Mouse (Mus musculus) CH12.LX (cell line): ENCODE data around the gene Dhrs1. TPM values are rescaled to one million over a fixed set of nuclear protein-coding genes. Genes with fewer than 3 reads are reported as not detected.

ENCODE experiments used
- DNase-seq: peaks from one replicate; pipeline ENCODE4 v3.0.0-alpha.2; 2013; ENCODE audit errors: extremely low read depth
- H3K27ac ChIP-seq: 2 replicates; pipeline ENCODE4 v1.5.1; 2012; ENCODE audit warnings: low read depth, mild to moderate bottlenecking, control low read depth, moderate library complexity; ENCODE audit not compliant: insufficient read depth
- H3K27me3 ChIP-seq: replicated peaks from 2 replicates; pipeline ENCODE3; 2012; ENCODE audit warnings: inconsistent platforms
- H3K36me3 ChIP-seq, 2 experiments: replicated peaks in 1 of 2; 2 replicates each; pipeline versions ENCODE3 to v1.6.1; 2012; ENCODE audit warnings: inconsistent platforms in 1 of 2, low read length in 1 of 2, mild to moderate bottlenecking in 1 of 2, mixed read lengths in 1 of 2, moderate library complexity in 1 of 2; ENCODE audit not compliant: control insufficient read depth in 1 of 2, insufficient read depth in 1 of 2
- H3K4me1 ChIP-seq, 2 experiments: 2 replicates each; pipeline ENCODE4 v1.6.1; 2012; ENCODE audit warnings: inconsistent platforms in 1 of 2, moderate library complexity in 1 of 2; ENCODE audit not compliant: insufficient read depth in 2 of 2, control insufficient read depth in 1 of 2
- H3K4me2 ChIP-seq: 2 replicates; pipeline ENCODE4 v1.6.1; 2012; ENCODE audit warnings: low read depth, mild to moderate bottlenecking, control low read depth; ENCODE audit not compliant: poor library complexity, insufficient read depth, severe bottlenecking
- H3K4me3 ChIP-seq, 3 experiments: fragments of 150-350 bp in 1 of 3; sonication (generic) in 1 of 3; replicated peaks in 1 of 3; 2 replicates each; pipeline versions ENCODE3 to v1.5.1; 2011 to 2012; ENCODE audit warnings: low read depth in 2 of 3, low read length in 2 of 3, mild to moderate bottlenecking in 2 of 3, moderate library complexity in 2 of 3, control low read depth in 1 of 3, improper control_type of control experiment in 1 of 3, inconsistent platforms in 1 of 3, mixed read lengths in 1 of 3; ENCODE audit not compliant: poor library complexity in 1 of 3
- H3K79me2 ChIP-seq: replicated peaks from 2 replicates; pipeline ENCODE4 v1.6.1; 2012; ENCODE audit warnings: mild to moderate bottlenecking, moderate library complexity; ENCODE audit not compliant: control insufficient read depth, poor library complexity, insufficient read depth, severe bottlenecking; ENCODE audit errors: extremely low read depth
- H3K9ac ChIP-seq: 2 replicates; pipeline ENCODE4 v1.6.1; 2012; ENCODE audit warnings: low read depth, mild to moderate bottlenecking, control low read depth, moderate library complexity; ENCODE audit not compliant: insufficient read depth
- H3K9me3 ChIP-seq: replicated peaks from 2 replicates; pipeline ENCODE3; 2012; ENCODE audit warnings: low read length, inconsistent platforms, mixed read lengths
- CHD2 ChIP-seq: IDR thresholded peaks from 2 replicates; pipeline ENCODE4 v1.6.1; 2011; ENCODE audit warnings: low read length, improper control_type of control experiment
- CTCF ChIP-seq, 2 experiments: IDR thresholded peaks in 1 of 2; conservative IDR thresholded peaks in 1 of 2; 2 replicates each; pipeline ENCODE4 v1.5.1; 2011 to 2012; ENCODE audit warnings: low read depth in 2 of 2, low read length in 2 of 2, improper control_type of control experiment in 1 of 2, inconsistent platforms in 1 of 2, mild to moderate bottlenecking in 1 of 2, moderate library complexity in 1 of 2
- E2F4 ChIP-seq: IDR thresholded peaks from 2 replicates; pipeline ENCODE4 v1.6.1; 2011; ENCODE audit warnings: low read depth, low read length, improper control_type of control experiment; ENCODE audit not compliant: insufficient replicate concordance
- GABPA ChIP-seq: IDR thresholded peaks from 2 replicates; pipeline ENCODE4 v1.6.1; 2012; ENCODE audit warnings: low read depth, low read length, improper control_type of control experiment, inconsistent platforms; ENCODE audit not compliant: insufficient replicate concordance
- JUN ChIP-seq: IDR thresholded peaks from 2 replicates; pipeline ENCODE4 v1.6.1; 2011; ENCODE audit warnings: low read depth, mild to moderate bottlenecking, low read length, improper control_type of control experiment, moderate library complexity; ENCODE audit not compliant: insufficient read depth
- MAFK ChIP-seq: IDR thresholded peaks from 2 replicates; pipeline ENCODE4 v1.6.1; 2011; ENCODE audit warnings: low read length, improper control_type of control experiment; ENCODE audit not compliant: insufficient replicate concordance
- MAX ChIP-seq: IDR thresholded peaks from 2 replicates; pipeline ENCODE4 v1.6.1; 2011; ENCODE audit warnings: low read length, improper control_type of control experiment
- MEF2A ChIP-seq: IDR thresholded peaks from 2 replicates; pipeline ENCODE4 v1.6.1; 2014; ENCODE audit warnings: low read depth, mild to moderate bottlenecking, inconsistent platforms, low read length, improper control_type of control experiment, borderline replicate concordance
- MXI1 ChIP-seq: IDR thresholded peaks from 2 replicates; pipeline ENCODE4 v1.6.1; 2011; ENCODE audit warnings: mild to moderate bottlenecking, low read depth, low read length, improper control_type of control experiment
- MYC ChIP-seq: IDR thresholded peaks from 2 replicates; pipeline ENCODE4 v1.6.1; 2011; ENCODE audit warnings: low read depth, mild to moderate bottlenecking, improper control_type of control experiment, low read length
- NELFE ChIP-seq: IDR thresholded peaks from 2 replicates; pipeline ENCODE4 v1.6.1; 2011; ENCODE audit warnings: low read depth, low read length, improper control_type of control experiment
- NRF1 ChIP-seq: IDR thresholded peaks from 2 replicates; pipeline ENCODE4 v1.6.1; 2014; ENCODE audit warnings: low read depth, mild to moderate bottlenecking, inconsistent platforms, low read length, improper control_type of control experiment, moderate library complexity
- PAX5 ChIP-seq: IDR thresholded peaks from 2 replicates; pipeline ENCODE4 v1.6.1; 2012; ENCODE audit warnings: low read length, inconsistent platforms, mixed read lengths
- POLR2A ChIP-seq: IDR thresholded peaks from 2 replicates; pipeline ENCODE4 v1.6.1; 2011; ENCODE audit warnings: low read depth, mild to moderate bottlenecking, improper control_type of control experiment, low read length
- POLR2AphosphoS2 ChIP-seq: IDR thresholded peaks from 2 replicates; pipeline ENCODE4 v1.6.1; 2011; ENCODE audit warnings: low read depth, low read length, improper control_type of control experiment
- RAD21 ChIP-seq: IDR thresholded peaks from 2 replicates; pipeline ENCODE4 v1.6.1; 2011; ENCODE audit warnings: low read depth, mild to moderate bottlenecking, low read length, improper control_type of control experiment, moderate library complexity
- SIN3A ChIP-seq: IDR thresholded peaks from 2 replicates; pipeline ENCODE4 v1.6.1; 2012; ENCODE audit warnings: low read length, improper control_type of control experiment, inconsistent platforms
- SMC3 ChIP-seq: IDR thresholded peaks from 2 replicates; pipeline ENCODE4 v1.6.1; 2011; ENCODE audit warnings: low read depth, low read length, improper control_type of control experiment
- UBTF ChIP-seq: IDR thresholded peaks from 2 replicates; pipeline ENCODE4 v1.6.1; 2012; ENCODE audit warnings: low read depth, mild to moderate bottlenecking, inconsistent platforms, low read length, improper control_type of control experiment, moderate library complexity
- USF2 ChIP-seq: conservative IDR thresholded peaks from 2 replicates; pipeline ENCODE4 v1.6.1; 2011; ENCODE audit warnings: low read depth, low read length, improper control_type of control experiment
- ZC3H11A ChIP-seq: IDR thresholded peaks from 2 replicates; pipeline ENCODE4 v1.6.1; 2012; ENCODE audit warnings: low read depth, mild to moderate bottlenecking, inconsistent platforms, low read length, improper control_type of control experiment
- ZKSCAN1 ChIP-seq: IDR thresholded peaks from 2 replicates; pipeline ENCODE4 v1.6.1; 2012; ENCODE audit warnings: low read depth, inconsistent platforms, low read length, improper control_type of control experiment, borderline replicate concordance
- ZMIZ1 ChIP-seq: IDR thresholded peaks from 2 replicates; pipeline ENCODE4 v1.6.1; 2012; ENCODE audit warnings: low read depth, mild to moderate bottlenecking, inconsistent platforms, low read length, improper control_type of control experiment
- ZNF384 ChIP-seq: IDR thresholded peaks from 2 replicates; pipeline ENCODE4 v1.6.1; 2012; ENCODE audit warnings: low read depth, low read length, improper control_type of control experiment, inconsistent platforms
- dilution Hi-C: fragments of 300-500 bp; cut with MboI; formaldehyde crosslinking; loops from 2 replicates; pipeline ENCODE4 v1.14.3; 2020; ENCODE audit warnings: low sequenced_read_pairs; ENCODE audit not compliant: extremely low pct_unique_long_range_greater_than_20kb, extremely low pct_ligation_motif_present
- in situ Hi-C: fragments of 300-500 bp; cut with MboI; formaldehyde crosslinking; loops from 3 replicates; pipeline ENCODE4 v1.14.3; 2019; ENCODE audit warnings: low sequenced_read_pairs, low pct_ligation_motif_present, low pct_unique_long_range_greater_than_20kb, mixed read lengths
- polyA plus RNA-seq: library from polyadenylated mRNA; unstranded; fragments of >175 nt; gene quantifications from 2 replicates; pipeline ENCODE4 v1.2.1, GENCODE M21; 2012; ENCODE audit warnings: low read depth; ENCODE audit not compliant: insufficient read length
- total RNA-seq, 2 experiments: library from RNA; depleted of rRNA; stranded (reverse); fragments of 300-350 nt in 1 of 2; fragments of >200 nt in 1 of 2; gene quantifications; 2 replicates each; pipeline ENCODE4 v1.2.3; 2012 to 2014

Dhrs1 gene
- total and polyA plus RNA-seq, 3 experiments: 26.1 to 34.1 (median 33.2) TPM

- Histone ChIP-seq H3K27ac (no peak overlapping the region), H3K4me1 (peaks cover 15 to 45% of the 10 kb centered on the region in 2 experiments)
Observed at GRCm38 (mm10) chr14:55723433-55723832, 22.1 kb downstream of the Dhrs1 start.

GRCm38 (mm10) chr14:55722438-55722945, 23.0 kb downstream of the Dhrs1 start:
- in situ Hi-C loops (no loop called here), dilution Hi-C loops (no loop called here)
- TF ChIP-seq ZC3H11A (no peak), POLR2A (no peak), MYC (no peak), SIN3A (no peak), ZMIZ1 (no peak), E2F4 (no peak), RAD21 (no peak), MAX (no peak), CHD2 (no peak), UBTF (no peak), MAFK (no peak), CTCF (conservative IDR thresholded peaks at IDR 0.05 in 1 of 2, IDR thresholded peaks at IDR 0.05 in 1 of 2; ENCODE audit: low read depth in 2 of 2, low read length in 2 of 2) (no peak), POLR2AphosphoS2 (no peak), MEF2A (no peak), USF2 (no peak), NRF1 (no peak)
- H3K4me3 ChIP-seq: peak overlapping the region; percentile 44 to 84 (median 65)
- H3K36me3 ChIP-seq: peaks cover 23 to 32% of the 10 kb centered on the region in 2 experiments
- H3K4me1 ChIP-seq: peaks cover 15 to 40% of the 10 kb centered on the region in 2 experiments
- no peak for DNase-seq
- H3K9me3 ChIP-seq: no peaks in the 10 kb centered on the region
- H3K27me3 ChIP-seq: peaks cover 18% of the 10 kb centered on the region
- peak overlapping the region; percentile 56; the same call in 1 of the 2 replicates for H3K9ac ChIP-seq
- no peak overlapping the region for H3K27ac ChIP-seq
- peak overlapping the region; percentile 46 for H3K4me2 ChIP-seq
- H3K79me2 ChIP-seq: no peaks in the 10 kb centered on the region

More at GRCm38 (mm10) chr14:55723433-55723832, 22.1 kb downstream of the Dhrs1 start:
- no peak for DNase-seq
- Histone ChIP-seq H3K4me2 (no peak overlapping the region), H3K36me3 (peaks cover 16 to 24% of the 10 kb centered on the region in 2 experiments)
- dilution Hi-C loops: no loop called here
- no peak for TF ChIP-seq SMC3
- no peak for TF ChIP-seq USF2
- no peak for TF ChIP-seq NRF1
- no peak for TF ChIP-seq MAFK
- TF ChIP-seq GABPA: no peak
- no peak for TF ChIP-seq ZKSCAN1
- no peak for TF ChIP-seq SIN3A
- no peak for TF ChIP-seq NELFE
- no peak for TF ChIP-seq MYC
- TF ChIP-seq MEF2A: no peak
- TF ChIP-seq MXI1: no peak
- no peak for TF ChIP-seq PAX5
- TF ChIP-seq JUN: no peak
- TF ChIP-seq ZMIZ1: no peak
- TF ChIP-seq ZNF384: no peak
- TF ChIP-seq, all 38 proteins: peak for 0
- Histone ChIP-seq H3K79me2 (no peaks in the 10 kb centered on the region), H3K9me3 (no peaks in the 10 kb centered on the region), H3K9ac (no peak overlapping the region), H3K4me3 (no peak overlapping the region), H3K27me3 (peaks cover 22% of the 10 kb centered on the region)
- in situ Hi-C loops: no loop called here
